Mouse (Mus musculus) spleen, adult 18-20 months (tissue): ENCODE results near the gene Gnai1.

Experiments
- DNase-seq, 2 experiments: peaks; one replicate each; pipeline ENCODE4 v3.0.0; 2022; ENCODE audit warnings: mixed read lengths in 2 of 2

Gene Gnai1

GRCm38 (mm10) chr5:18282095-18282494 lies 78.1 kb downstream of the Gnai1 start:
- no peak for DNase-seq

- DNase-seq, result no peak
Measured at GRCm38 (mm10) chr5:18274352-18274940, 85.7 kb downstream of the Gnai1 start.

GRCm38 (mm10) chr5:18273291-18274284 lies 86.6 kb downstream of the Gnai1 start:
- no peak for DNase-seq

GRCm38 (mm10) chr5:18250379-18251017 lies 109.7 kb downstream of the Gnai1 start:
- DNase-seq, result no peak

- DNase-seq, result no peak
Measured at GRCm38 (mm10) chr5:18249132-18249531, 111.0 kb downstream of the Gnai1 start.

GRCm38 (mm10) chr5:18229396-18229795 lies 130.8 kb downstream of the Gnai1 start:
- DNase-seq, result no peak

- no peak for DNase-seq
Measured at GRCm38 (mm10) chr5:18228866-18229265, 131.3 kb downstream of the Gnai1 start.

GRCm38 (mm10) chr5:18220873-18221272 lies 139.3 kb downstream of the Gnai1 start:
- DNase-seq, result no peak

- DNase-seq, result no peak
Measured at GRCm38 (mm10) chr5:18218292-18218691, 141.9 kb downstream of the Gnai1 start.

GRCm38 (mm10) chr5:18217856-18218255 lies 142.3 kb downstream of the Gnai1 start:
- no peak for DNase-seq
